Mouse (Mus musculus): Measurements from ENCODE around the gene Zfp580.

GRCm38 (mm10) chr7:5081241-5081640 is 29.9 kb downstream of the Zfp580 start:
- no peak for TF ChIP-seq CTCF (IDR thresholded peaks at IDR 0.05; ENCODE audit: extremely low read depth, insufficient read depth, low read length)
- no peak for TF ChIP-seq POLR2A (IDR thresholded peaks at IDR 0.05; ENCODE audit: extremely low read depth, insufficient read depth, low read length)
